Mouse (Mus musculus): Measurements from ENCODE around the gene Wnt6. TPM values are rescaled to one million over a fixed set of nuclear protein-coding genes. Genes with fewer than 3 reads are reported as not detected.

The Wnt6 gene
- 8.4 and 8.6 TPM in 2 replicates for polyA plus RNA-seq (2015; fragmentation: Nextera tagmentation; extraction: Ambion mirVana)

GRCm38 (mm10) chr1:74771845-74771930 is at the start of gene Wnt6:
Gene Wnt6, plus strand, starts transcription at chr1:74771892.

GRCm38 (mm10) chr1:74748643-74749271 is 22.9 kb upstream of the Wnt6 start, which contains the start of gene Prkag3:
Gene Prkag3, minus strand, starts transcription at chr1:74749221.

GRCm38 (mm10) chr1:74791249-74791648 is 19.6 kb downstream of the Wnt6 start, which contains the start of gene Wnt10a:
Gene Wnt10a, plus strand, starts transcription at chr1:74791516.

Other genes starting within 250 kb of the Wnt6 start
- gene Plcd4, start 229.0 kb upstream of the Wnt6 start, polyA plus RNA-seq (2015; fragmentation: Nextera tagmentation; extraction: Ambion mirVana): 0.53 and 0.79 TPM in 2 replicates
- 9.4 and 9.5 TPM in 2 replicates for gene Usp37, start 227.6 kb upstream of the Wnt6 start, polyA plus RNA-seq (2015; fragmentation: Nextera tagmentation; extraction: Ambion mirVana)
- gene Zfp142, start 183.6 kb upstream of the Wnt6 start, polyA plus RNA-seq (2015; fragmentation: Nextera tagmentation; extraction: Ambion mirVana): 2.9 and 3.3 TPM in 2 replicates
- 8.8 and 9.8 TPM in 2 replicates for gene Bcs1l, start 183.6 kb upstream of the Wnt6 start, polyA plus RNA-seq (2015; fragmentation: Nextera tagmentation; extraction: Ambion mirVana)
- 19.0 and 20.6 TPM in 2 replicates for gene Rnf25, start 170.5 kb upstream of the Wnt6 start, polyA plus RNA-seq (2015; fragmentation: Nextera tagmentation; extraction: Ambion mirVana)
- 0.79 and 1.7 TPM in 2 replicates for gene Stk36, start 170.4 kb upstream of the Wnt6 start, polyA plus RNA-seq (2015; fragmentation: Nextera tagmentation; extraction: Ambion mirVana)
- gene Ttll4, start 110.1 kb upstream of the Wnt6 start, polyA plus RNA-seq (2015; fragmentation: Nextera tagmentation; extraction: Ambion mirVana): 3.6 and 3.7 TPM in 2 replicates
- 8.5 and 10.7 TPM in 2 replicates for gene Cyp27a1, start 58.3 kb upstream of the Wnt6 start, polyA plus RNA-seq (2015; fragmentation: Nextera tagmentation; extraction: Ambion mirVana)
- 0.41 and 0.58 TPM in 2 replicates for gene Prkag3, start 22.7 kb upstream of the Wnt6 start, polyA plus RNA-seq (2015; fragmentation: Nextera tagmentation; extraction: Ambion mirVana)
- 7.4 and 9.2 TPM in 2 replicates for gene Wnt10a, start 19.6 kb downstream of the Wnt6 start, polyA plus RNA-seq (2015; fragmentation: Nextera tagmentation; extraction: Ambion mirVana)
- not detected in 2 replicates for gene Cdk5r2, start 83.0 kb downstream of the Wnt6 start, polyA plus RNA-seq (2015; fragmentation: Nextera tagmentation; extraction: Ambion mirVana)
- not detected in 2 replicates for gene Fev, start 113.5 kb downstream of the Wnt6 start, polyA plus RNA-seq (2015; fragmentation: Nextera tagmentation; extraction: Ambion mirVana)
- not detected in 2 replicates for gene Cryba2, start 121.3 kb downstream of the Wnt6 start, polyA plus RNA-seq (2015; fragmentation: Nextera tagmentation; extraction: Ambion mirVana)
- not detected in 2 replicates for gene Cfap65, start 163.7 kb downstream of the Wnt6 start, polyA plus RNA-seq (2015; fragmentation: Nextera tagmentation; extraction: Ambion mirVana)
- gene Ihh, start 179.8 kb downstream of the Wnt6 start, polyA plus RNA-seq (2015; fragmentation: Nextera tagmentation; extraction: Ambion mirVana): 0.08 TPM in 1 of 2 replicates, not detected in the other